Mouse (Mus musculus): Measurements from ENCODE around the gene Ggt7. TPM values are rescaled to one million over a fixed set of nuclear protein-coding genes. Genes with fewer than 3 reads are reported as not detected.
"Not testable (repeated sequence)": the region's sequence is repeated elsewhere in the genome, so short reads cannot be mapped to it uniquely, and the experiment has no call there.

Ggt7 gene
- 0.19 TPM in 1 of 2 replicates, not detected in the other for total RNA-seq (2017)

DNA sequence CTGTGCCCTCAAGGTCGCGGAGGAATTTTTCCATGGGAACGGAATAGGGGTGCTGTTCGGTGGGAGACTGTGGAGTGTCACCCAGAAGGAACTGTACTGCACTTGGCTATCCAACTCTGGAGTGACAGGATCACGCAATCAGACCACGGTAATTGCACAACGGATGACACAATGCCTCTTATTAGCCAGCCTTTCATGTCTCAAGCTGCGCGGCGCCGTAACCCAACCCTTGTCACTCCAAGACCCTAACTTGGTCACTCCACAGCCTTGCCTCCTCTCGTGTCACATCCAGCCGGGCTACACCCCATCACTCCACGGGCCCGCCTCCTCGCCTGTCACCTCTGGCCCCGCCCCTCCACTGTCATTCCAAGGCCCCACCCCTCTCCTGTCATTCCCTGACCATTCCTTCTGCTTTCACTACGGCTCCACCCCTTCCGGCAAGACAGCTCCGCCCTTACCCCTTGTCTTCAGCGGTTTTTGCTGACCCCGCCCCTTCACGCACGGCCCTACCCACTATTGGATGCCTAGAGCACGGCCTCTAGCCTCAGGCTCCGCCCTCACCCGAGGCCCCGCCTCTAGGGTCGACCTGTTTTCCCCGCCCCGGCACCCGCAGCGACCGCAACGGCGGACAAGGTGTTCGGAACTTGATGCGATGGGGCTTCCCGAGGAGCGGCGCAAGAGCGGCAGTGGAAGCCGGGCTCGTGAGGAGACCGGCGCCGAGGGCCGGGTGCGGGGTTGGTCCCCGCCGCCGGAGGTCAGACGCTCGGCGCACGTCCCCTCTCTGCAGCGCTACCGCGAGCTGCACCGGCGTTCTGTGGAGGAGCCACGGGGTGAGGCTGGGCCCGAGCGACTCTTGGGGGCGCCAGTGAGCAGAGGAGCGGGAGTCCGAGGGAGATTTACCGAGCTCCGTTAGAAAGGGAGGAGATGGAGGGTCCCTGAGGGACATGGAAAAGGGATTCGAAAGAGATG, at the start of gene Ggt7, which contains the start of gene Acss2:
Gene Ggt7, minus strand, starts transcription at position 783 of the 969 bp plus-strand sequence.
Gene Acss2, plus strand, starts transcription at position 494 of the 969 bp plus-strand sequence.
- ATAC-seq (replicated peaks; ENCODE audit: low read depth, poor library complexity, severe bottlenecking): peak; percentile 87

DNA sequence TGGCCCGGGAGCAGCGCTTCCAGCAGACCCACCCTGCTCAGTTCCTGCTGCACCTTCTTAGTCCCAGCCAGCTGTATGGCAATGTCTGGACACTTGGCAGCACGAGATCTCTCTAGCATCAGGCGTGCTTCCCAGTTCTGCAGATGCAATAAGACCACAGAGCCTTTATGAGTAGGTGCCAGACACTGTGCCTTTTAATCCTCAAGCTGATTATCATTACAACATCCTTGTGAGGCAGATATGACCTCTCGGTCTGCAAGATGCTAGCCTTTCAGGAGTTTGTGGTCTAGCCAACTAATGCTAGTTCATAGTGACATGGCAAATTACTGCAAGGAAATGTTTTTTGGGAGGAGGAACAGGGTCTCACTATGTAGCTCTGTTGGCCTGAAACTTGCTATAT, 49.7 kb upstream of the Ggt7 start:
- peak; percentile 85 for ATAC-seq (replicated peaks; ENCODE audit: low read depth, poor library complexity, severe bottlenecking)

DNA sequence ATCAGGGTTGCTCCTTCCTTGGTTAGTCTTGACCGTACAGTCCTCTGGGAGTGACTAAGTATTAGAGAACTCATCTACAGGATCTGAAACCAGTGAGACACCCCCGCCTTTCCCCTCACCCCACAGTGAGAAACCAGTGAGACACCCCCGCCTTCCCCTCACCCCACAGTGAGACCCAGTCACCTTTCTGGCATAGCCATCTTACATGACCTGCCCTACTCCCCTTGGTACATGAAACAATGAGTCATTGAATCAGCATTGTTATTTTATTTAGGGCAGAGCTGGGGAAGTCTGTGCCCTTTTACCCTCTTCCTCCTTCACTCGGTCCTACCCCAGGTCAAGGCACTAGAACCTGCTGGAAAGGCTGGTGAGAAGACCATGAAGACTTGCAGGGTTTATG, 44.9 kb upstream of the Ggt7 start:
- ATAC-seq (replicated peaks; ENCODE audit: low read depth, poor library complexity, severe bottlenecking): no peak

DNA sequence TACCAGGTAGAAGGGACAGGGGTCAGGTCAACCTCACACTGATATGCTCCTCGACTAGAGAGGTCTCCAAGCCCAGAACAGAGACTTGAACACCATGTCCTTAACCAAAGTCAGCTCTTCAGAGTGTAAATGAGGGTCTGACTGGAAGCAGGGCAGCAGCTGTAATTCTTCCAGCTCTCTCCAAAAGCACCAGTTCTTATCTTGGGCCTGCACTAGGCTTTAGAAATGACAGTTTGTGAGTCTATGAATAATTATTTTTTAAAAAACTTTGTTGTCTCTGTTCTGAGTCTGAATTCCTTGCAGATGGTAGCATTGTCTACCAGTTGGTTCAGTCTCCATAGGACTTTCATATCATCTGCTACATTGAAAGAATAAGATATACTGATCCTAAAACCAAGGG, 44.2 kb upstream of the Ggt7 start:
- ATAC-seq (replicated peaks; ENCODE audit: low read depth, poor library complexity, severe bottlenecking): no peak

DNA sequence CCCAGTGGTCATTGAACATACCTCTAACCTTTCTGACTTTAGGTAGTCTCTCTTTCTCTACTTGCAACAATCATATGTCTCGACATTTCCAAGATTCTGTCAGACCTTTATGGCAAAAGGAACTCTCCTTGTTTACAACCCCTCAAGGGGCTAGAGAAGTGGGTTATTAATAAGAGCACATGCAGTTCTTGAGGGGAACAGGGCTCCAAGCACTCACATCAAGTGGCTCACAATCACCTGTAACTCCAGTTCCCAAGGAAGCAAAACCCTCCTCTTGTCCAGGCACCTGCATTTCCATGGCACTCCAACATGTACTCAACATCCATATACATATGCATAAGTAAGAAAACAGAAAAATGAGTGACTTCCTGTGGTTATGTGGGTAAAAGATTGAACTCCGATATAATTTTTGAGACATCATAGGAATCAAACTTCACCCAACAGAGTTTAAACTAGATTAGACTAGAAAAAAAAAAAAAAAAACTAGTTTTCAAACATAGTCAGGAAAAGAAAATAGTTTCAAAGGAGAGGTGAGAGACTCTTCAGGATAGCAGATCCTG, 36.5 kb upstream of the Ggt7 start:
- ATAC-seq (replicated peaks; ENCODE audit: low read depth, poor library complexity, severe bottlenecking): no peak

DNA sequence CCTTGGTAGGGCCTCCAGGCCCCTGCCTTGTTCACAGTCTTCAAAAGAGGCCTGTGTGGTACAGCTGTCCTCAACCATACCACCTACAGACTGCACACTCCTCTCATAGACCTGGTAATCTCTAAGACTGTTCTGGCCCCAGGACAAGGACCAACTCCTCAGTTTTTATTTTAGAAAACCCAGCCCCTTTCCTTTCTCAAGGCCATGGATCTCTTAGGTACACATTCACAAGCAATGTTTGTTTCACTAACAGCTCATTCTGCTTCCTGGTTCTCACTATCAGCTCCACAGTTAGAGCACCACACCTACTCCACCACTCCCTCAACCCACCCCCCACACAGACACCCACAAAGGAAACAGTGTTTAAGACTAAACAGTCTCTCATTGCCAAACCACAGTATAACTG, 34.9 kb upstream of the Ggt7 start:
- peak; percentile 96 for ATAC-seq (replicated peaks; ENCODE audit: low read depth, poor library complexity, severe bottlenecking)

DNA sequence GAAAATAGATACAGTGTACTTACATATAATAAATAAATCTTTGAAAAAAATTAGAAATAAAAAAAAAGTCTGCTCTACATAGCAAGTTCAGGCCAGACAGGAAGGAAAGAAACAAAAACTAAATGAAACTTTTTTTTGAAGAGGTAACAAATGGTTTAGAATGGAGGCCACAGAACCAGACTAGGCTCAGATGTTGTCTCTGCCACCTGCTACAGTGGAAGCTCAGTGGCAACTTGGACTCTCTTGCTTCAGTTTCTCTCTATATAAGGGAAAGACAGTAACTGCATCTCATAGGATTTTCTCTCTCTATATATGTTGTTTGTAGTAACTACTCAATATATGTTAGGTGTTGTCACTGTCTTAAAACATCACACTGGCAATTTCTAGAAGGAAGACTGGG, 34.3 kb upstream of the Ggt7 start:
- ATAC-seq (replicated peaks; ENCODE audit: low read depth, poor library complexity, severe bottlenecking): no peak

DNA sequence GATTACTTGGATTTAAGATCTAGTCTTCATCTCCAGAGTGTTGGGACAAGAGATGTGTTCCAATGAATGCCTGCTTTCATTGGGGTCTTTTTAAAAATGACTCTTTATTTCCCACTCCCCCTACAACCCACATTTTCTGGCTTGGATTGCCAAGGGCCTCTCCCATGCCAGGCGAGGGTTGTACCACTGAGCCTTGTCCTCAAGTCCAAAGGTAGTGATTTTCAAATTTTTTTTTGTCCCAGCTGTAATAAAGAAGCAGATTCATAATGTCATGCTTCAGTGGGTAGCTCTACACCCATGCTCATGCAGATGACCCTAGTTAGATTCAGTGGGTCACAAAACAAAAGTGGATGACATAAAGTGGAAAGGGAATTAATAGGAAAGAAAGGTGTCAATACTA, 28.9 kb upstream of the Ggt7 start:
- ATAC-seq (replicated peaks; ENCODE audit: low read depth, poor library complexity, severe bottlenecking): no peak

DNA sequence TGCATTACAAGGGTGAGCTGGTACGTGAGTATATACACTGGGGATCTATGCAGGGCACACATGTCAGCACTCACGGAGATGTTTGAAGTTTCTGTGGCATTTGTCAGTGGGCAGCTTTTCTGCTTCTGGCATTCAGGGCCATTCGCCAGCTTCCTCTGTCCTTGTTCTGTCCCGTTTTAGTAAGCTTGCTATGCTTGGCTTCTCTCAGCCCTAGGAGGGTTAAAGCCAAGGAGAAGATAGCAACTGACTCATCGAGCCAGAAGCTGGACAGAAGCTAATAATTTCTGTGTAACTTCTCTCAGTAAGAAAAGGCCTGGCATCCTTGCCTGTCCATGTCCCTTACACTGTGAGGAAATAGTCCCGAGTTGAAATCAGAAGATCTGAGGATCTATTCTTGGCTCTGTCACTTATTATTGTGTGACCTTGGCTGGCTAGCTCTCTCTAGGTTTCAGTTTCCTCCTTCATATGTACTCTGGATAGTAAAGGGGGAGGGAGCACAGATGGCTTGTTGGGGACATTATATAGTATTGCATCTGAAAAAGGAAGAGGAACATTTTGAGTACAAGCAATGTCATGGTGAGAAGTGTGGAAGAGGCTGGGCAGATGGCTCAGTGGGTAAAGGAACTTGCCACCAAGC, 22.9 kb upstream of the Ggt7 start:
- ATAC-seq (replicated peaks; ENCODE audit: low read depth, poor library complexity, severe bottlenecking): peak; percentile 79

DNA sequence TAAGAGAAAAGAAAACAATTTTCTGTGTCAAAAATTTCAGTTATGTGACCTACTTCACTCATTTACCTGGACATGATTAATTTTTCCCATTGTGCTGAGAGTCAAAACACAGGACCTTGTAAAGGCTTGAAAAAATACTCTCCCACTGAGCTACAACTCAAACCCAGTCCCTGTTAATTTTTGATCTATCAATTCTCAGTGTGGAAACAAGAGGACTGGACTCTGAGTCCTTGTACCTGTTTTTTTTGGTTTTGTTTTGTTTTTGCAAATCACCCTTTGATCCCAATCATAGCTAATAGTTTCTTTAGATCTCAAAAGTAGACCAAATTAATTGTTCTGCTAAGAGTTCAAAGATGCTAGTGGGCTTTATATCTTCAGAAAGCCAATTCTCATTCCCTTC, 21.7 kb upstream of the Ggt7 start:
- ATAC-seq (replicated peaks; ENCODE audit: low read depth, poor library complexity, severe bottlenecking): no peak

DNA sequence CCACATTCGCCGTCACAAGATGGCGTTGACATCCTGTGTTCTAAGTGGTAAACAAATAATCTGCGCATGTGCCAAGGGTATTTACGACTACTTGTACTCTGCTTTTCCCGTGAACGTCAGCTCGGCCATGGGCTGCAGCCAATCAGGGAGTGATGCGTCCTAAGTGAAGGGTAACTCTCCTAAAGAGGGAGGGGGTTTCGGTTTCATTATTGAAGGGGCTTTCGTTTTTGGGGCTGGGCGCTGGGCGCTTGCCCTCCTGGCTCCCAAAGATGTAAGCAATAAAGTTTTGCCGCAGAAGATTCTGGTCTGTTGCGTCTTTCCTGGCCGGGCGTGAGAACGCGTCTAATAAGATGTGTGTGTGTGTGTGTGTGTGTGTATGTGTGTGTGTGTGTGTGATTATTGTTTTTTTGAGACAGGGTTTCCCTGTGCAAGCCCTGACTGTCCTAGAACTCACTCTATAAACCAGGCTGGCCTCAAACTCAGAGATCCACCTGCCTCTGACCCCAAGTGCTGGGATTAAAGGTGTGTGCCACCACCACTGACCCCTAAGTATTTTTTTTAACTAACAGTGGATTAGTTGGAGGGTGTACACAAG, 20.5 kb upstream of the Ggt7 start:
- ATAC-seq (replicated peaks; ENCODE audit: low read depth, poor library complexity, severe bottlenecking): not testable (repeated sequence)

DNA sequence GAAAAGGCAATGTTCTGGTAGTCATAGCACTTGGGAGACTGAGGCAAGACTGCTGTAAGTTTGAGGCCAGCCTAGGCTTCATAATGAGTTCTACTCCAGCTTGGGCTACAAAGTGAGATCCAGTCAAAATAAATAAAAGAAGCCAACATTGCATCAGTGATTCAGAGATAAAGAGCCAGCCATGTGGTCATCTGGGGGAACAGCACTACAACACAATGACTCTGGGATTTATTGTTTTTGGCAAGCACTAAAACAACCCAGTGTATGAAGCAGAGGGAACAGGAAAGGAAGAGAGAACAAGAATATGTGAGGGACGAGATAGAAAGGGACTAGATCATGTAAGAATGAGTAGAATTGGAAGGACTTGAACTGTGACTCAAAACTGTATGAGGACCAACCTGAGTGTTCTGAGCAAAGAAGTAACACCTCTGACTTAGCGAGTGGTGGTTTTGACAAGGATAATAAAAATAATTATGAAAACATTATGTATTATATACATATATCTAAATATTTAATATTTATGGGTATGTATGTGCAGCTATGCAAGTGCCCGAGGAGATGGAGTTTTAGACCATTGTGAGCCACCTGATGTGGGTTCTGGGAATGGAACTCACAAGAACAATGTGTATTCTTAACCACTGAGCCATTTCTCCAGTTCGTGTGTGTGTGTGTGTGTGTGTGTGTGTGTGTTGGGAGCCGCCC, 19.9 kb upstream of the Ggt7 start:
- peak; percentile 50; the same call in 1 of the 2 replicates for ATAC-seq (replicated peaks; ENCODE audit: low read depth, poor library complexity, severe bottlenecking)

DNA sequence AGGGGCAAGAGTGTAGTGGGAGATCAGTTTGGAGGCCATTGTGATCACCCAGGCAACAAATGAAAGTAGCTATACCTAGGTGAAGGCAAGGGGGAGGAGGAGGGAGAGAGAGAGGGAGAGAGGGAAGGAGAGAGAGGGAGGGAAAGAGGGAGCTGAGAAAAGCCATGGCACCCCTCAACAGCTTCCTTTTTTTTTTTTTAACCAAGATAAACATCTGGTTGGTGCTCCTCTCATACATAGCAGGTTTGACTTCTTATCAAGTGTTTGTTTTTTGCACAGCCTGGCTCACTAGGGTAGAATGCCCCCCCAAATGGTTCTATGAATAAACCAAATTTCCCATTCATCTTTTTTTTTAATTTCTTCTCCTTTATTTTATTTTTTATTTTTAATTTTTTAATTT, 18.3 kb upstream of the Ggt7 start:
- no peak for ATAC-seq (replicated peaks; ENCODE audit: low read depth, poor library complexity, severe bottlenecking)

DNA sequence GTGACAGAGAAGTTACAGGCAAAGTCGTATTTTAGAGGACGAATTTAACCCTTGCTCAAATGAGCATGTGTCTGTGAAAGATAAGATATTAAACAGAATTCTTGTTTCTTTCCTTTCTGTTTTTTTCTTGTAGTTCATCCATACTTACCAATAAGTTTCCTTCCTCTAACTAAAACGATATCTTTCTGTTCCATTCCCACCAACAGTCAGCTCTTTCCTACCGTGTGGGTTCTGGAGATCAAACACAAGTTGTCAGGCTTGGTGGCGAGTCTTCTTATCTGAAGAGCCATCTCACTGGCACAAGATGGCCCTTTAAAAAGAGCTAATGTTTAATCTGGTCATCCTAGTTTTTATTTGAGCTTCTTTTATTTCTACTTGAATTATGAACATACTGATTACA, 9.3 kb upstream of the Ggt7 start:
- ATAC-seq (replicated peaks; ENCODE audit: low read depth, poor library complexity, severe bottlenecking): no peak

DNA sequence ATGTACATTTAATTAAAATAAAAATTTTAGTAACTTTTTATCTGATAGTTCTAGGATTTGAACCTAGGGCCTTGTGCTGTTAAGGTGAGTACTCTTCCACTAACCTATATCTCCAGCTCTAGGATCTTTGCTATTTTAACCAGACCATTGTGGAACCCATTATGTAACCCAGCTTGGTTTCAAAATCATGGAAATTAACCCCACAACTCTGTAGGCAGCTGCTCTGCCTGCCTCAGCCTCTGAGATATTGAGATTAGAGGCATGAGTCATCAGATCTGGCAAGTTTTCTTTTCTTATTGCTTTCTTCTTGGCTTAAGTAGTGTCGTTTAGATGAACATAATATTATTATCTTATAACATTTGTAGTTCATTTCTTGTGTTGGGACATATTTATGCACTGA, 6.3 kb upstream of the Ggt7 start:
- peak; percentile 56 for ATAC-seq (replicated peaks; ENCODE audit: low read depth, poor library complexity, severe bottlenecking)

DNA sequence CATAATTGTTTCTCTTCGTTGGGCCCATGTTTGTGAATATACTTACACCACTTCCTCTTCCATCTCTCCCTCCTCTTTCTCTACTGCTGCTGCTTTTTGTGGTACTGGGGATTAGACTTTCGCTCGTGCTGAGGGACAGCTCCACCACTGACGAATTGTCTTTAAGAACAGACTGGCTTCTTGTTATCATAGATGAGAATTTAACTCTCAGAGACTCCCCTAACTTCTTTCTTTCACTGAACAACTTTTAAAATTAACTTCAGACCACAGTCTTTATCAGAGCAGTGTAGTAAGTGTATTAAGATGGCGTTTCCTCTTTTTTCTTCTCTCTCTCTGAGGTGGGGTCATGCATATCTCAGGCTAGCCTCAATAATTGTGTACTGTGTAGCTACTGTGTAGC, 5.7 kb upstream of the Ggt7 start:
- ATAC-seq (replicated peaks; ENCODE audit: low read depth, poor library complexity, severe bottlenecking): peak; percentile 70

DNA sequence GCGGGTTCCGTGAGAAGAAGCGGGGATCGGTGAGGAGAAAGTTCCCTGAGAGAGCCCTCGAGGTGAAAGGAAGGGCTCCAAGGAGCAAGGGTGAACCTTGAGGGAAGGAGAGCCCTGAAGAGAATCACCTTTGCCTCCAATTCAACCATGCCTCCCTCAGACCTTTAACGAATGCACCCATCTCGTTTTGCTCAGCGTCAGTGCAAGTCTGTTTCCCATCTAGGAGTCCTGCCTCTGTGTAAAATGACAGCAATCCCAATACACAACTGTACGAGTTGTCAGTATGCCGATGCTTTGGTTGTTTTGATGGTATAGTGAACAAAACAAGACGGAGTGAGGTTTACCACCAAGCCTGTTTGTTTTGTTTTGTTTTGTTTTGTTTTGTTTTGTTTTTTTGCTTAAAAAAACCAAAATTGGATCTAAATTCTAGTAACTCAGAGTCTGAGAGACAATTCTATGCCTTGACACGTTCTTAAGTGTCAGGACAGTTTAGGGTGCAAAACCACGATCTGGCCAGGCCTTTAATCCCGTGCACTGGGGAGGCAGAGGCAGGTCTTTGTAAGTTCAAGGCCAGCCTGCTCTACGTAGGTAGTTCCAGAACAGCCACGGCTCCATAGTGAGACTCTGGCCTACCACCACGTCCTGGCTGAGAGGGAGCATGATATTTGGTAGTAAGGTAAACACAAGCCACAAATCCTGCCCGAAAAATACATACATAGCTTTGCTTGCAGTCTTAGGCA, 664 bp upstream of the Ggt7 start:
- ATAC-seq (replicated peaks; ENCODE audit: low read depth, poor library complexity, severe bottlenecking): no peak

DNA sequence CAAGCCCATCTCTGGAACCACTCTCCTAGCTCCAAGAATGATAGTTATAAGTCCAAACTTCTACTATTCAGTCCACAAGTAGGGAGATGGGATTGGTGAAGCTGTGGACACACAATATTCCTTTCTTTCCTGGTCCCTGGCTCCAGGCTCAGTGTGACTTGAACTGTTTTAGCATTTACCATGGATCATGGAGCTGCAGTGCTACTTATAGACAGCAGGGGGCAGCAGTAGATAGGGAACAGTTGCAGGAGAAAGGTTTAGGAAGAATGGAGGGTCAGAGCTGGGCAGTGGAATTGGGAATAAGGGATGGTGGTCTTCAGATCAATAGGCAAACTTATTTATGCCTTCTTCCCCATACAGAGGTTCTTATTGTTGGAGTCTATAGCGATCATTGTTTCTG, 2.1 kb downstream of the Ggt7 start:
- ATAC-seq (replicated peaks; ENCODE audit: low read depth, poor library complexity, severe bottlenecking): no peak

DNA sequence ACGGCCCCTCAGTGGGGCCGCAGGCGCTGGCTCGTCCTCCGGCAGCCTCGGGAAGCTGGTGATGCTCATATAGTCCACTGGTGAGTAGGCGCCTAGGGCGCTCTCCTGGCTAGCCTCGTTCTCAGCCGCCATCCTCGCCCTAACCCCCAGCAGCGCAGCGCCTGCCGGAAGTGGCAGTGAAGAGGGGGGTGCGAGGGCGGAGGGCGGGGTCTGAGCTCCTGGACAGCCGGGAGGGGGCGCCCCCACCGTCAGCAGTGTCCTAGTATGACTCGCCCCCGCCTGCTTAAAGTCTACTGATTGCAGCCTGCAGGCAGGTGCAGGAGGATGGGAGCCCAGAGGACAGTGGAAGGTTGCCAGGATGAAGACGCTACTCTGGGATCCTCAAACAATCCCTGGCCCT, 3.4 kb downstream of the Ggt7 start:
- peak; percentile 21; the same call in 1 of the 2 replicates for ATAC-seq (replicated peaks; ENCODE audit: low read depth, poor library complexity, severe bottlenecking)

Data from common myeloid progenitor, adult 5-6 weeks (primary cell).